Mouse (Mus musculus) megakaryocyte, embryonic 14.5 days (primary cell): ENCODE measurements around the gene Xlr3a.
"Not testable (repeated sequence)": the region's sequence is repeated elsewhere in the genome, so short reads cannot be mapped to it uniquely, and the experiment has no call there.

Source experiments
- FLI1 ChIP-seq: IDR thresholded peaks from 2 replicates; pipeline ENCODE4 v1.6.1; 2012; ENCODE audit warnings: low read length, inconsistent platforms, mixed read lengths
- GATA1 ChIP-seq: IDR thresholded peaks from 3 replicates; pipeline ENCODE4 v1.6.1; 2012; ENCODE audit warnings: mixed read lengths, low read length, inconsistent platforms, borderline replicate concordance

DNA sequence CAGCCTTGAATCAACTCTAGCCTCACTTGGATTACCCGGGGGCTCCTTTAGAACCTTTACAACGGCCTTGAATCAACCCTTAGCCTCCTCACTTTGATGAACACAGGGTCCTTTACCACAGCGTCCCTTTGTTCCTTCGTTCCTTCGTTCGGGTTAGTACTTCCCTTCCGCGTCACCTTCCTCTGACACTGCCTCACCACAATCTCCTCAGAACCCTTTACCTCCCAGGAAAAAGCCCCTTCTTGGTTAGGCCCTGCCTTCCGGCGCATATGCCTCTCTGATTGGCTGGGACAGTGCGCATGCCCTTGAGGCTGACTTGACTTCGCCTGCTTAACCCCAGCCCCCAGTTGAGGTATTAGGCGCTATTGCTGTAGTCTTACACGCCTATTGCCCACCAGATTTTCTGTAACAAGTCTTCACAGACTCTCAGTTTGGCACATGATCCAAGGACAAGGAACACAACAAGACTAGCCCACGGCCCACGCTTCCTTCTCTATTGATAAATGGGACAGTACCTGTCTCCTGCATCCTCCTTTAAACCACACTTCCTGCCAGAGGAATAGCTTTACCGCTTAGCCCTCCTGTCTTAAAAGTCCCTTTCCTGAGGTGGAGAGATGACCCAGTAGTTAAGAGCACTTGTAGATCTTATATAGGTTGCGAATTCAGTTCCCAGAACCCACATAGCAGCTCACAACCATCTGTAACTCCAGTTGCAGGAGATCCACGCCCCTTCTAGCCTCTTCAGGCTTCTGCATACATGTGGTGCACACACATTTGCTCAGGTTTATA is 14.4 kb downstream of the Xlr3a start, which contains the start of gene Xlr4a:
- TF ChIP-seq FLI1, GATA1: not testable (repeated sequence)
